In the genomic region with DNA sequence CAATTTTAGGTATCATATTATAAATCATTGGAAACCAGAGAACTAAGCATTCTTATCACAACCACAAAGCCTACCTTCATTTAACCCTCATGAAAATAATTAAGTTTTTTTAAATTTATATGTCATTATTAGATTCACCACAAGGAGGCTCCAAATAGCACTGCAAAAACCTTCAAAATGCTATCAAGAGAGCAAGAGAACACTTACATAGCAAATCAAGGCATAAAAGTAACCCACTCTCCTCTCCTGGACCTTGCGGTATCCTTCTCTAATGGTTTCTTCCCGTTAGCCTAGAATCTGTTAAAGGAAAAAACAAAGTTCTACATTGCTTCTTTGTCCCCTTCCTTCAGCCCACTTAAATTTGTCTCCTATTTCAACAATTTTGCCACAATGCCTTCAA, we compare ENCODE assay signal across 14 mouse cellular contexts. TPM values are rescaled to one million over a fixed set of nuclear protein-coding genes. Genes with fewer than 3 reads are reported as not detected.
DNase-seq lines count a peak whose midpoint lies in the region; ATAC-seq and TF ChIP-seq lines count a peak whose summit lies in the region.
"Had no signal": no experiment of that assay in that cellular context is flagged by ENCODE, and none has a peak within 500 bp of the region (broad histone marks: within the 10 kb centered on the region; RNA-seq: fewer than 3 reads in every experiment).

No protein-coding gene starts in this region.

- no peaks in the 10 kb centered on the region for H3K9me3 ChIP-seq in kidney, embryonic 15.5 days (replicated peaks)
- H3K9me3 ChIP-seq: embryonic facial prominence, embryonic 15.5 days; liver, embryonic 13.5 days; neural tube, embryonic 12.5 days had no signal

- ATAC-seq in kidney, embryonic 15.5 days (replicated peaks; ENCODE audit: low FRiP score): no peak
- peak; percentile 51 for ATAC-seq in CD4-positive, CD25-positive, alpha-beta regulatory T cell, adult 4 months
- ATAC-seq in Patski: no peak
- ATAC-seq in megakaryocyte-erythroid progenitor cell, adult 5-6 weeks (replicated peaks; ENCODE audit: low FRiP score, low TSS enrichment, poor library complexity, severe bottlenecking): 0 out of 2 replicates have a peak, but pooled peaks have one; percentile 57
- no peak for ATAC-seq in inflammation-experienced regulatory T-cells, adult 6 months

- in situ Hi-C loops in Patski (cut with MboI; ENCODE audit: low pct_unique_long_range_greater_than_20kb): loop anchor here (5.0 to 25.0 kb wide), 3 partner anchors 44 to 289 kb away; no protein-coding TSS in a partner anchor

- H3K4me3 ChIP-seq in kidney, adult 2 months (ENCODE audit: insufficient read depth, low read depth, low read length): no peak overlapping the region
- H3K4me3 ChIP-seq in kidney, embryonic 15.5 days (replicated peaks): no peak overlapping the region
- H3K4me3 ChIP-seq: embryonic facial prominence, embryonic 15.5 days; liver, embryonic 13.5 days; neural tube, embryonic 12.5 days had no signal

- H3K4me1 ChIP-seq in kidney, adult 2 months (ENCODE audit: control insufficient read depth, insufficient read depth, low read length): peaks cover 6% of the 10 kb centered on the region
- no peaks in the 10 kb centered on the region for H3K4me1 ChIP-seq in kidney, embryonic 15.5 days
- H3K4me1 ChIP-seq: embryonic facial prominence, embryonic 15.5 days; liver, embryonic 13.5 days; neural tube, embryonic 12.5 days had no signal

- TF ChIP-seq CTCF in kidney, adult 2 months (conservative IDR thresholded peaks at IDR 0.05; ENCODE audit: insufficient read depth, insufficient read length, low read depth, low read length): 0 out of 2 replicates have a peak, but pooled peaks have one; percentile 4
- TF ChIP-seq CTCF in Patski (IDR thresholded peaks at IDR 0.05): peak; percentile 36

- no peak for TF ChIP-seq POLR2A in kidney, adult 2 months (IDR thresholded peaks at IDR 0.05; ENCODE audit: low read depth, low read length)

- no peaks in the 10 kb centered on the region for H3K36me3 ChIP-seq in kidney, adult 2 months (ENCODE audit: control insufficient read depth, insufficient read depth, low read length)
- no peaks in the 10 kb centered on the region for H3K36me3 ChIP-seq in kidney, embryonic 15.5 days
- H3K36me3 ChIP-seq: embryonic facial prominence, embryonic 15.5 days; liver, embryonic 13.5 days; neural tube, embryonic 12.5 days had no signal

- H3K4me2 ChIP-seq in kidney, embryonic 15.5 days: no peak overlapping the region
- H3K4me2 ChIP-seq: embryonic facial prominence, embryonic 15.5 days; liver, embryonic 13.5 days; neural tube, embryonic 12.5 days had no signal

- CTCF ChIA-PET in Patski (lab: Charles Lee): interaction anchor here (0.9 to 1.2 kb wide), 3 partner anchors 86 to 129 kb away, joined by 3 to 5 read pairs (median 3); no protein-coding TSS in a partner anchor

- POLR2A ChIA-PET in Patski (lab: Charles Lee): no interaction called here

- no peak overlapping the region for H3K9ac ChIP-seq in kidney, embryonic 15.5 days
- H3K9ac ChIP-seq: embryonic facial prominence, embryonic 15.5 days; liver, embryonic 13.5 days; neural tube, embryonic 12.5 days had no signal

- 35% methylated on average over 2 of the region's 2 CpGs for WGBS in kidney, adult 2 months
- 54% methylated on average over 2 of the region's 2 CpGs for WGBS in kidney, embryonic 15.5 days

- peak; percentile 28 for DNase-seq in kidney, adult 2 months
- DNase-seq in Patski (ENCODE audit: low read depth, low spot score): no peak
- no peak for DNase-seq in layer of hippocampus, adult 9-11 months
- no peak for DNase-seq in adrenal gland, adult 8-10 months
- DNase-seq: adrenal gland, postnatal 25 days; heart, adult 11 months; kidney, postnatal 14 days; liver, embryonic 13.5 days had no signal

- no peak overlapping the region; the same call in 1 of the 2 replicates for H3K27ac ChIP-seq in kidney, adult 2 months (ENCODE audit: insufficient read depth, low read depth, low read length)
- no peak overlapping the region for H3K27ac ChIP-seq in kidney, embryonic 15.5 days
- H3K27ac ChIP-seq: embryonic facial prominence, embryonic 15.5 days; liver, embryonic 13.5 days; neural tube, embryonic 12.5 days had no signal

- H3K27me3 ChIP-seq in kidney, adult 2 months (replicated peaks; ENCODE audit: control insufficient read depth, insufficient read depth, low read length): no peaks in the 10 kb centered on the region
- H3K27me3 ChIP-seq in kidney, embryonic 15.5 days: no peaks in the 10 kb centered on the region
- no peaks in the 10 kb centered on the region for H3K27me3 ChIP-seq in Patski
- H3K27me3 ChIP-seq: embryonic facial prominence, embryonic 15.5 days; liver, embryonic 13.5 days; neural tube, embryonic 12.5 days had no signal

RNA-seq across cellular contexts. Expression of a gene that starts 37.0 kb away (rescaled TPM):
- 3.6 TPM in 2 replicates for polyA plus RNA-seq in kidney, adult 2 months (2012; rRNA removed)
- 10.5 and 11.0 TPM in 2 replicates for polyA plus RNA-seq in kidney, embryonic 15.5 days (2015; fragmentation: Nextera tagmentation; extraction: Ambion mirVana)
- 10 to 100 TPM in 1 of 2 experiments, 1 to 10 TPM in 1; 8.8 to 12.1 TPM for polyA plus RNA-seq in CD4-positive, CD25-positive, alpha-beta regulatory T cell, adult 4 months (2017; shearing (Covaris generic))
- 7.0 TPM for polyA plus RNA-seq in Patski (2021)
- total RNA-seq in megakaryocyte-erythroid progenitor cell, adult 5-6 weeks (2014; fragmentation: Nextera tagmentation): 8.0 and 9.1 TPM in 2 replicates
- total RNA-seq in megakaryocyte-erythroid progenitor cell, adult 5-6 weeks (2017): 17.1 and 18.0 TPM in 2 replicates
- 10 to 100 TPM; 11.3 to 13.5 (median 12.6) TPM for total RNA-seq in adrenal gland, adult 8-10 months (2022)
- 10 to 100 TPM in 1 of 3 experiments, 1 to 10 TPM in 2; 6.5 to 11.2 (median 9.5) TPM for polyA plus RNA-seq in inflammation-experienced regulatory T-cells, adult 6 months (2017; shearing (Covaris generic))

RNA-seq across cellular contexts. Expression of a gene that starts 37.2 kb away (rescaled TPM):
- 236 and 242 TPM in 2 replicates for polyA plus RNA-seq in kidney, adult 2 months (2012; rRNA removed)
- 102 and 105 TPM in 2 replicates for polyA plus RNA-seq in kidney, embryonic 15.5 days (2015; fragmentation: Nextera tagmentation; extraction: Ambion mirVana)
- polyA plus RNA-seq in CD4-positive, CD25-positive, alpha-beta regulatory T cell, adult 4 months (2017; shearing (Covaris generic)): 10 to 100 TPM; 22.9 to 42.0 TPM
- polyA plus RNA-seq in Patski (2021): 263 TPM
- total RNA-seq in megakaryocyte-erythroid progenitor cell, adult 5-6 weeks (2014; fragmentation: Nextera tagmentation): 38.5 and 40.5 TPM in 2 replicates
- total RNA-seq in megakaryocyte-erythroid progenitor cell, adult 5-6 weeks (2017): 34.3 and 37.8 TPM in 2 replicates
- total RNA-seq in adrenal gland, adult 8-10 months (2022): 100 to 1,000 TPM; 213 to 238 (median 225) TPM
- polyA plus RNA-seq in inflammation-experienced regulatory T-cells, adult 6 months (2017; shearing (Covaris generic)): 10 to 100 TPM; 31.7 to 40.9 (median 36.1) TPM

RNA-seq across cellular contexts. Expression of a gene that starts 53.9 kb away (rescaled TPM):
- polyA plus RNA-seq in kidney, adult 2 months (2012; rRNA removed): 1.3 and 1.5 TPM in 2 replicates
- polyA plus RNA-seq in kidney, embryonic 15.5 days (2015; fragmentation: Nextera tagmentation; extraction: Ambion mirVana): 0.78 and 1.1 TPM in 2 replicates
- polyA plus RNA-seq in CD4-positive, CD25-positive, alpha-beta regulatory T cell, adult 4 months (2017; shearing (Covaris generic)): under 1 TPM; 0.23 to 0.27 TPM
- polyA plus RNA-seq in Patski (2021): 0.03 TPM
- not detected in 2 replicates for total RNA-seq in megakaryocyte-erythroid progenitor cell, adult 5-6 weeks (2014; fragmentation: Nextera tagmentation)
- total RNA-seq in megakaryocyte-erythroid progenitor cell, adult 5-6 weeks (2017): not detected in 2 replicates
- under 1 TPM; 0.15 to 0.38 (median 0.30) TPM for total RNA-seq in adrenal gland, adult 8-10 months (2022)
- under 1 TPM in 1 of 3 experiments, not detected in 2; 0.31 TPM for polyA plus RNA-seq in inflammation-experienced regulatory T-cells, adult 6 months (2017; shearing (Covaris generic))

Comparison
In these comparisons a context has a peak if more than half of its experiments do, and no peak if none do; other contexts are left out.
1. ATAC-seq: peak in CD4-positive, CD25-positive, alpha-beta regulatory T cell, adult 4 months (single experiment) and megakaryocyte-erythroid progenitor cell, adult 5-6 weeks (single experiment); none in kidney, embryonic 15.5 days (single experiment), Patski (single experiment) and inflammation-experienced regulatory T-cells, adult 6 months (single experiment).